21 mouse cellular contexts compared by ENCODE assay signal in genomic region chr12:77943960-77944359, GRCm38 (mm10).
DNase-seq lines count a peak whose midpoint lies in the region; ATAC-seq and TF ChIP-seq lines count a peak whose summit lies in the region.
"Had no signal": no experiment of that assay in that cellular context is flagged by ENCODE, and none has a peak within 500 bp of the region (broad histone marks: within the 10 kb centered on the region; RNA-seq: fewer than 3 reads in every experiment).

No protein-coding gene starts in this region.

- no peaks in the 10 kb centered on the region for H3K36me3 ChIP-seq in midbrain, postnatal 0 days (ENCODE audit: insufficient read depth, low read length)
- H3K36me3 ChIP-seq in midbrain, embryonic 14.5 days (ENCODE audit: control insufficient read depth, insufficient read depth, low read length) = no peaks in the 10 kb centered on the region
- no peaks in the 10 kb centered on the region for H3K36me3 ChIP-seq in forebrain, postnatal 0 days (ENCODE audit: insufficient read depth)
- H3K36me3 ChIP-seq: heart, embryonic 13.5 days; hindbrain, embryonic 12.5 days; liver, embryonic 13.5 days had no signal

- H3K4me3 ChIP-seq in midbrain, postnatal 0 days (ENCODE audit: low read depth, low read length) = no peak overlapping the region
- H3K4me3 ChIP-seq in midbrain, embryonic 14.5 days (replicated peaks; ENCODE audit: low read depth, low read length) = no peak overlapping the region
- H3K4me3 ChIP-seq in forebrain, postnatal 0 days (ENCODE audit: low read depth, low read length) = no peak overlapping the region
- H3K4me3 ChIP-seq: heart, embryonic 13.5 days; hindbrain, embryonic 12.5 days; left cerebral cortex, adult 2 months; liver, embryonic 13.5 days had no signal

- intact Hi-C loops in gastrocnemius, postnatal 14 days (cut with DNase I; ENCODE audit: low total_unique reads) = no loop called here

- H3K9me3 ChIP-seq in midbrain, postnatal 0 days (ENCODE audit: low read length) = no peaks in the 10 kb centered on the region
- H3K9me3 ChIP-seq in midbrain, embryonic 14.5 days (ENCODE audit: control insufficient read depth, low read length) = no peaks in the 10 kb centered on the region
- H3K9me3 ChIP-seq in forebrain, postnatal 0 days (ENCODE audit: low read length) = no peaks in the 10 kb centered on the region
- H3K9me3 ChIP-seq: heart, embryonic 13.5 days; hindbrain, embryonic 12.5 days; liver, embryonic 13.5 days had no signal

- no peak overlapping the region for H3K4me2 ChIP-seq in midbrain, postnatal 0 days (ENCODE audit: low read depth, low read length, poor library complexity, severe bottlenecking)
- no peak overlapping the region for H3K4me2 ChIP-seq in midbrain, embryonic 14.5 days (ENCODE audit: low read length)
- no peak overlapping the region for H3K4me2 ChIP-seq in forebrain, postnatal 0 days (ENCODE audit: low read depth)
- H3K4me2 ChIP-seq: heart, embryonic 13.5 days; hindbrain, embryonic 12.5 days; liver, embryonic 13.5 days had no signal

- no peak overlapping the region for H3K9ac ChIP-seq in midbrain, postnatal 0 days (replicated peaks; ENCODE audit: low read length, poor library complexity, severe bottlenecking)
- no peak overlapping the region for H3K9ac ChIP-seq in midbrain, embryonic 14.5 days (replicated peaks; ENCODE audit: low read length)
- no peak overlapping the region for H3K9ac ChIP-seq in forebrain, postnatal 0 days
- H3K9ac ChIP-seq: heart, embryonic 13.5 days; hindbrain, embryonic 12.5 days; liver, embryonic 13.5 days had no signal

- no peaks in the 10 kb centered on the region for H3K4me1 ChIP-seq in midbrain, postnatal 0 days (ENCODE audit: insufficient read depth, low read length)
- H3K4me1 ChIP-seq in midbrain, embryonic 14.5 days (ENCODE audit: control insufficient read depth, insufficient read depth, low read length) = no peaks in the 10 kb centered on the region
- H3K4me1 ChIP-seq in forebrain, postnatal 0 days (ENCODE audit: insufficient read depth) = no peaks in the 10 kb centered on the region
- H3K4me1 ChIP-seq: hindbrain, embryonic 12.5 days; liver, embryonic 13.5 days had no signal

- no peak for ATAC-seq in midbrain, postnatal 0 days (ENCODE audit: low FRiP score)
- no peak for ATAC-seq in midbrain, embryonic 14.5 days (ENCODE audit: low FRiP score, low TSS enrichment)
- peak; percentile 85 for ATAC-seq in forebrain, postnatal 0 days
- no peak for ATAC-seq in megakaryocyte-erythroid progenitor cell, adult 5-6 weeks (replicated peaks; ENCODE audit: low FRiP score, low TSS enrichment, poor library complexity, severe bottlenecking)
- ATAC-seq: inflammation-experienced regulatory T-cells, adult 6 months had no signal

- peak; percentile 11 for DNase-seq in gastrocnemius, postnatal 14 days
- DNase-seq in gastrocnemius, adult 18-20 months (ENCODE audit: low spot score) = no peak
- DNase-seq in midbrain, postnatal 0 days (ENCODE audit: low spot score) = peak; percentile 37
- no peak for DNase-seq in midbrain, embryonic 14.5 days
- peak; percentile 28 for DNase-seq in brain, embryonic 18.5 days (ENCODE audit: low read depth, low spot score)
- peak; percentile 53 for DNase-seq in forebrain, postnatal 0 days
- no peak for DNase-seq in kidney, adult 11 months
- DNase-seq: adrenal gland, postnatal 36 days; cerebellum, adult 18-20 months; heart, adult 18-20 months; kidney, adult 2 months; liver, embryonic 13.5 days; lung, adult 2 months; right cerebral cortex, postnatal 4 days; thymus, postnatal 14 days had no signal

- no peaks in the 10 kb centered on the region for H3K27me3 ChIP-seq in midbrain, postnatal 0 days (ENCODE audit: insufficient read depth, low read length)
- H3K27me3 ChIP-seq in midbrain, embryonic 14.5 days (ENCODE audit: control insufficient read depth, insufficient read depth, low read length) = no peaks in the 10 kb centered on the region
- no peaks in the 10 kb centered on the region; the same call in 1 of the 2 replicates for H3K27me3 ChIP-seq in forebrain, postnatal 0 days (ENCODE audit: insufficient read depth, low read length)
- H3K27me3 ChIP-seq: heart, embryonic 13.5 days; hindbrain, embryonic 12.5 days; liver, embryonic 13.5 days had no signal

- whole genome bisulfite sequencing in midbrain, postnatal 0 days = 71% methylated on average over 8 of the region's 8 CpGs
- WGBS in midbrain, embryonic 14.5 days = 80% methylated on average over 8 of the region's 8 CpGs
- 41% methylated on average over 8 of the region's 8 CpGs for WGBS in forebrain, postnatal 0 days

- no peak overlapping the region for H3K27ac ChIP-seq in midbrain, postnatal 0 days (ENCODE audit: low read depth, low read length)
- no peak overlapping the region for H3K27ac ChIP-seq in midbrain, embryonic 14.5 days (replicated peaks; ENCODE audit: low read depth, low read length)
- no peak overlapping the region for H3K27ac ChIP-seq in forebrain, postnatal 0 days (ENCODE audit: low read depth, low read length)
- H3K27ac ChIP-seq: heart, embryonic 13.5 days; hindbrain, embryonic 12.5 days; kidney, postnatal 0 days; left cerebral cortex, adult 2 months; liver, embryonic 13.5 days had no signal

- no peak for TF ChIP-seq CTCF in midbrain, postnatal 0 days (IDR thresholded peaks at IDR 0.05)
- TF ChIP-seq CTCF in forebrain, postnatal 0 days (IDR thresholded peaks at IDR 0.05; ENCODE audit: low read depth) = no peak

Comparison
In these comparisons a context has a peak if more than half of its experiments do, and no peak if none do; other contexts are left out.
1. DNase-seq: peak in gastrocnemius, postnatal 14 days (single experiment), midbrain, postnatal 0 days (single experiment), brain, embryonic 18.5 days (single experiment) and forebrain, postnatal 0 days (single experiment); none in gastrocnemius, adult 18-20 months (single experiment), midbrain, embryonic 14.5 days (single experiment) and kidney, adult 11 months (single experiment).